Mouse (Mus musculus) bone marrow macrophage, adult 2 months (primary cell): ENCODE measurements around the gene Ociad2.

Source experiments
- CTCF ChIP-seq: IDR thresholded peaks from 2 replicates; pipeline ENCODE4 v1.5.1; 2012; ENCODE audit warnings: low read depth, mild to moderate bottlenecking, low read length, moderate library complexity
- POLR2A ChIP-seq: IDR thresholded peaks from 2 replicates; pipeline ENCODE4 v1.6.1; 2012; ENCODE audit warnings: mild to moderate bottlenecking, low read depth, low read length, borderline replicate concordance

- TF ChIP-seq POLR2A (no peak), CTCF (no peak)
These were observed 36.3 kb downstream of the Ociad2 start for GRCm38 (mm10) chr5:73304507-73304906.
